Mouse (Mus musculus) hematopoietic stem cell, adult 5-6 weeks (primary cell): ENCODE measurements around the gene Cdh20. TPM values are rescaled to one million over a fixed set of nuclear protein-coding genes. Genes with fewer than 3 reads are reported as not detected.
"Not testable (repeated sequence)": the region's sequence is repeated elsewhere in the genome, so short reads cannot be mapped to it uniquely, and the experiment has no call there.

Experiments
- ATAC-seq, 2 experiments: fragments of 125-278 bp in 1 of 2; replicated peaks in 1 of 2; 2 replicates each; pipeline ENCODE4 v1.8.0; 2016 to 2017; ENCODE audit warnings: inconsistent platforms in 2 of 2, mild to moderate bottlenecking in 2 of 2, moderate number of reproducible peaks in 2 of 2, low read depth in 1 of 2, moderate TSS enrichment in 1 of 2; ENCODE audit not compliant: low FRiP score in 2 of 2, poor library complexity in 2 of 2, severe bottlenecking in 2 of 2, insufficient read depth in 1 of 2, low TSS enrichment in 1 of 2
- total RNA-seq: library from RNA; stranded (forward); fragments of 172-1452, 232-1000 nt; gene quantifications from 2 replicates; pipeline ENCODE4 v1.2.3, GENCODE M21; 2017

The Cdh20 gene
- total RNA-seq, 1 experiment from 2014 or later = not detected

- ATAC-seq = no peak
Measured at GRCm38 (mm10) chr1:104848920-104849272, 80.6 kb downstream of the Cdh20 start.

- no peak for ATAC-seq
Measured at GRCm38 (mm10) chr1:104877384-104877783, 109.1 kb downstream of the Cdh20 start.

- no peak for ATAC-seq
Measured at GRCm38 (mm10) chr1:104901815-104902214, 133.5 kb downstream of the Cdh20 start.

GRCm38 (mm10) chr1:104903409-104903808 is 135.1 kb downstream of the Cdh20 start:
- ATAC-seq = no peak

GRCm38 (mm10) chr1:104912407-104912806 is 144.1 kb downstream of the Cdh20 start:
- ATAC-seq = no peak

GRCm38 (mm10) chr1:104916507-104916906 is 148.2 kb downstream of the Cdh20 start:
- ATAC-seq = no peak

GRCm38 (mm10) chr1:104917307-104917836 is 149.0 kb downstream of the Cdh20 start:
- no peak for ATAC-seq

GRCm38 (mm10) chr1:104933051-104933450 is 164.7 kb downstream of the Cdh20 start:
- ATAC-seq = no peak

GRCm38 (mm10) chr1:104936966-104937365 is 168.6 kb downstream of the Cdh20 start:
- ATAC-seq = no peak

GRCm38 (mm10) chr1:104939156-104939555 is 170.8 kb downstream of the Cdh20 start:
- no peak for ATAC-seq

- no peak for ATAC-seq
Measured at GRCm38 (mm10) chr1:104944470-104945109, 176.3 kb downstream of the Cdh20 start.

GRCm38 (mm10) chr1:104945110-104945489 is 176.8 kb downstream of the Cdh20 start:
- no peak for ATAC-seq

GRCm38 (mm10) chr1:104949640-104950039 is 181.3 kb downstream of the Cdh20 start:
- not testable (repeated sequence) for ATAC-seq

GRCm38 (mm10) chr1:104957046-104957445 is 188.7 kb downstream of the Cdh20 start:
- no peak for ATAC-seq

GRCm38 (mm10) chr1:104961670-104962069 is 193.3 kb downstream of the Cdh20 start:
- ATAC-seq = no peak

- no peak for ATAC-seq
Measured at GRCm38 (mm10) chr1:104962257-104962656, 193.9 kb downstream of the Cdh20 start.

GRCm38 (mm10) chr1:104979068-104979467 is 210.7 kb downstream of the Cdh20 start:
- no peak for ATAC-seq

- no peak for ATAC-seq
Measured at GRCm38 (mm10) chr1:104980273-104980672, 211.9 kb downstream of the Cdh20 start.

GRCm38 (mm10) chr1:104986222-104986973 is 218.1 kb downstream of the Cdh20 start:
- ATAC-seq = peak; percentile 78 to 80
